Mouse (Mus musculus) embryonic fibroblast, embryonic 13.5 days (primary cell): Measurements from ENCODE around the gene 1700001K19Rik.

Experiments
- CTCF ChIP-seq: IDR thresholded peaks from 2 replicates; pipeline ENCODE4 v1.5.1; 2011; ENCODE audit warnings: mild to moderate bottlenecking, control low read depth, low read length, moderate library complexity, borderline replicate concordance; ENCODE audit not compliant: insufficient read depth
- POLR2A ChIP-seq: IDR thresholded peaks from 2 replicates; pipeline ENCODE4 v1.6.1; 2011; ENCODE audit warnings: low read depth, mild to moderate bottlenecking, control low read depth, low read length, moderate library complexity

DNA sequence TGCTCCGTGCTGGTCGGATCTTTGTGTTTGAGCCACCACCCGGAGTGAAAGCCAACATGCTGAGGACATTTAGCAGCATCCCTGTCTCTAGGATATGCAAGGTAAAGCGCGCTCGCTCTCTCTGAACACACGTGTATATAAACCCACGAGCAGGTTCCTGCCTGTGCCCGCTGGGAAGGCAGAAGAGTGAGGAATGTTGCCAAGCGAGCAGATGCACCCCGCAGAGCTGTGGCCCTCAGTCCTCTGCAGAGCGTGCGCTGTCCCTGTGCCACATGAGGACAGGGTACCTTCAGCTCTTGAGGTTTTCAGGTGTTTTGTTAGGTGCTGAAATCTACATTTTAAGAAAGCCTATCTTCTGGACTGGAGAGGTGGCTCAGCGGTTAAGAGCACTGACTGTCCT is 20.7 kb downstream of the 1700001K19Rik start:
- TF ChIP-seq POLR2A (no peak), CTCF (no peak)
